21 mouse cellular contexts compared by ENCODE assay signal in genomic region chr5:120424657-120425056, GRCm38 (mm10). TPM values are rescaled to one million over a fixed set of nuclear protein-coding genes. Genes with fewer than 3 reads are reported as not detected.
DNase-seq lines count a peak whose midpoint lies in the region; ATAC-seq and TF ChIP-seq lines count a peak whose summit lies in the region.
"Had no signal": no experiment of that assay in that cellular context is flagged by ENCODE, and none has a peak within 500 bp of the region (broad histone marks: within the 10 kb centered on the region; RNA-seq: fewer than 3 reads in every experiment).

No protein-coding gene starts in this region.

- H3K9me3 ChIP-seq in forebrain, embryonic 11.5 days (ENCODE audit: control insufficient read depth, low read length) = no peaks in the 10 kb centered on the region
- H3K9me3 ChIP-seq in forebrain, postnatal 0 days (ENCODE audit: low read length) = no peaks in the 10 kb centered on the region
- no peaks in the 10 kb centered on the region for H3K9me3 ChIP-seq in hindbrain, postnatal 0 days (ENCODE audit: low read length)
- no peaks in the 10 kb centered on the region for H3K9me3 ChIP-seq in midbrain, postnatal 0 days (ENCODE audit: low read length)
- H3K9me3 ChIP-seq in kidney, embryonic 15.5 days (replicated peaks) = no peaks in the 10 kb centered on the region
- H3K9me3 ChIP-seq: intestine, embryonic 15.5 days; liver, embryonic 15.5 days had no signal

- TF ChIP-seq CTCF in forebrain, postnatal 0 days (IDR thresholded peaks at IDR 0.05; ENCODE audit: low read depth) = no peak
- TF ChIP-seq CTCF in hindbrain, postnatal 0 days (IDR thresholded peaks at IDR 0.05; ENCODE audit: low read depth) = no peak
- no peak for TF ChIP-seq CTCF in midbrain, postnatal 0 days (IDR thresholded peaks at IDR 0.05)

- H3K9ac ChIP-seq in forebrain, embryonic 11.5 days (ENCODE audit: low read length) = peak overlapping the region; percentile 41
- no peak overlapping the region for H3K9ac ChIP-seq in forebrain, postnatal 0 days
- peak overlapping the region; percentile 55 for H3K9ac ChIP-seq in hindbrain, postnatal 0 days (replicated peaks; ENCODE audit: low read length)
- peak overlapping the region; percentile 68 for H3K9ac ChIP-seq in midbrain, postnatal 0 days (replicated peaks; ENCODE audit: low read length, poor library complexity, severe bottlenecking)
- H3K9ac ChIP-seq in kidney, embryonic 15.5 days = no peak overlapping the region
- H3K9ac ChIP-seq: intestine, embryonic 15.5 days; liver, embryonic 15.5 days had no signal

- no peak for DNase-seq in forebrain, embryonic 11.5 days (ENCODE audit: low spot score)
- peak; percentile 52 for DNase-seq in forebrain, postnatal 0 days
- no peak for DNase-seq in hindbrain, postnatal 0 days (ENCODE audit: low spot score)
- no peak for DNase-seq in midbrain, postnatal 0 days (ENCODE audit: low spot score)
- no peak for DNase-seq in adipocyte (ENCODE audit: low spot score)
- no peak for DNase-seq in kidney, adult 18-20 months
- no peak for DNase-seq in frontal cortex, postnatal 25 days (ENCODE audit: low spot score in 2 of 2)
- DNase-seq: cerebellum, adult 9-11 months; right cerebral cortex, postnatal 25 days had no signal

- H3K36me3 ChIP-seq in forebrain, embryonic 11.5 days (ENCODE audit: control insufficient read depth, insufficient read depth, low read length) = no peaks in the 10 kb centered on the region
- H3K36me3 ChIP-seq in forebrain, postnatal 0 days (ENCODE audit: insufficient read depth) = no peaks in the 10 kb centered on the region
- no peaks in the 10 kb centered on the region for H3K36me3 ChIP-seq in hindbrain, postnatal 0 days (ENCODE audit: insufficient read depth, low read length)
- H3K36me3 ChIP-seq in midbrain, postnatal 0 days (ENCODE audit: insufficient read depth, low read length) = no peaks in the 10 kb centered on the region
- no peaks in the 10 kb centered on the region for H3K36me3 ChIP-seq in kidney, embryonic 15.5 days
- H3K36me3 ChIP-seq: intestine, embryonic 15.5 days; liver, embryonic 15.5 days had no signal

- peak overlapping the region; percentile 40; the same call in 1 of the 2 replicates for H3K4me2 ChIP-seq in forebrain, embryonic 11.5 days (ENCODE audit: low read depth, low read length, severe bottlenecking)
- H3K4me2 ChIP-seq in forebrain, postnatal 0 days (ENCODE audit: low read depth) = no peak overlapping the region
- peak overlapping the region; percentile 51 for H3K4me2 ChIP-seq in hindbrain, postnatal 0 days (ENCODE audit: low read depth, low read length)
- H3K4me2 ChIP-seq in midbrain, postnatal 0 days (ENCODE audit: low read depth, low read length, poor library complexity, severe bottlenecking) = peak overlapping the region; percentile 57
- H3K4me2 ChIP-seq in kidney, embryonic 15.5 days = no peak overlapping the region
- H3K4me2 ChIP-seq: intestine, embryonic 15.5 days; liver, embryonic 15.5 days had no signal

- H3K27me3 ChIP-seq in forebrain, embryonic 11.5 days (ENCODE audit: control insufficient read depth, insufficient read depth, low read length) = peaks cover 58% of the 10 kb centered on the region
- peaks cover 63% of the 10 kb centered on the region for H3K27me3 ChIP-seq in forebrain, postnatal 0 days (ENCODE audit: insufficient read depth, low read length)
- H3K27me3 ChIP-seq in hindbrain, postnatal 0 days (ENCODE audit: insufficient read depth, low read length) = peaks cover 44% of the 10 kb centered on the region
- H3K27me3 ChIP-seq in midbrain, postnatal 0 days (ENCODE audit: insufficient read depth, low read length) = peaks cover 41% of the 10 kb centered on the region
- peaks cover 98% of the 10 kb centered on the region for H3K27me3 ChIP-seq in kidney, embryonic 15.5 days

- peaks cover 9% of the 10 kb centered on the region; the same call in 1 of the 2 replicates for H3K4me1 ChIP-seq in forebrain, embryonic 11.5 days (replicated peaks; ENCODE audit: control insufficient read depth, insufficient read depth, low read length)
- H3K4me1 ChIP-seq in forebrain, postnatal 0 days (ENCODE audit: insufficient read depth) = no peaks in the 10 kb centered on the region
- H3K4me1 ChIP-seq in hindbrain, postnatal 0 days (ENCODE audit: insufficient read depth, low read length) = no peaks in the 10 kb centered on the region
- H3K4me1 ChIP-seq in midbrain, postnatal 0 days (ENCODE audit: insufficient read depth, low read length) = no peaks in the 10 kb centered on the region
- peaks cover 9% of the 10 kb centered on the region; the same call in 1 of the 2 replicates for H3K4me1 ChIP-seq in kidney, embryonic 15.5 days
- H3K4me1 ChIP-seq: intestine, embryonic 15.5 days; liver, embryonic 15.5 days had no signal

- peak overlapping the region; percentile 0; the same call in 1 of the 2 replicates for H3K4me3 ChIP-seq in forebrain, embryonic 11.5 days (ENCODE audit: low read depth, low read length)
- no peak overlapping the region for H3K4me3 ChIP-seq in forebrain, postnatal 0 days (ENCODE audit: low read depth, low read length)
- peak overlapping the region; percentile 30 for H3K4me3 ChIP-seq in hindbrain, postnatal 0 days (ENCODE audit: low read length)
- peak overlapping the region; percentile 32 for H3K4me3 ChIP-seq in midbrain, postnatal 0 days (ENCODE audit: low read depth, low read length)
- no peak overlapping the region for H3K4me3 ChIP-seq in kidney, embryonic 15.5 days (replicated peaks)
- H3K4me3 ChIP-seq: intestine, embryonic 15.5 days; liver, embryonic 15.5 days; myocyte had no signal

- ATAC-seq in forebrain, embryonic 11.5 days (replicated peaks; ENCODE audit: low FRiP score) = no peak
- ATAC-seq in forebrain, postnatal 0 days = no peak
- no peak for ATAC-seq in hindbrain, postnatal 0 days
- ATAC-seq in midbrain, postnatal 0 days (ENCODE audit: low FRiP score) = no peak
- ATAC-seq in kidney, embryonic 15.5 days (replicated peaks; ENCODE audit: low FRiP score) = no peak
- ATAC-seq: intestine, embryonic 15.5 days had no signal

- under 1% methylated on average over 11 of the region's 11 CpGs for WGBS in forebrain, embryonic 11.5 days
- WGBS in forebrain, postnatal 0 days = 1% methylated on average over 11 of the region's 11 CpGs
- WGBS in hindbrain, postnatal 0 days = under 1% methylated on average over 11 of the region's 11 CpGs
- 2% methylated on average over 11 of the region's 11 CpGs for WGBS in midbrain, postnatal 0 days
- under 1% methylated on average over 11 of the region's 11 CpGs for WGBS in kidney, embryonic 15.5 days

- H3K27ac ChIP-seq in forebrain, embryonic 11.5 days (ENCODE audit: low read depth, low read length) = no peak overlapping the region
- no peak overlapping the region for H3K27ac ChIP-seq in forebrain, postnatal 0 days (ENCODE audit: low read depth, low read length)
- H3K27ac ChIP-seq in hindbrain, postnatal 0 days = peak overlapping the region; percentile 82
- peak overlapping the region; percentile 85 for H3K27ac ChIP-seq in midbrain, postnatal 0 days (ENCODE audit: low read depth, low read length)
- H3K27ac ChIP-seq in kidney, embryonic 15.5 days = no peak overlapping the region
- H3K27ac ChIP-seq: intestine, embryonic 15.5 days; kidney, postnatal 0 days; liver, embryonic 15.5 days; stomach, postnatal 0 days had no signal

RNA-seq across cellular contexts. Expression of gene Lhx5, which starts 6.8 kb away (rescaled TPM):
- polyA plus RNA-seq in forebrain, embryonic 11.5 days (2014; fragmentation: Nextera tagmentation; extraction: Ambion mirVana) = 22.7 and 25.2 TPM in 2 replicates
- 4.6 and 5.4 TPM in 2 replicates for total RNA-seq in forebrain, postnatal 0 days (2014; rRNA removed)
- 1.4 and 3.7 TPM in 2 replicates for polyA plus RNA-seq in forebrain, postnatal 0 days (2015; fragmentation: Nextera tagmentation; extraction: Ambion mirVana)
- total RNA-seq in hindbrain, postnatal 0 days (2014; rRNA removed) = 26.2 and 31.0 TPM in 2 replicates
- 14.0 and 15.2 TPM in 2 replicates for polyA plus RNA-seq in hindbrain, postnatal 0 days (2015; fragmentation: Nextera tagmentation; extraction: Ambion mirVana)
- 27.0 and 30.3 TPM in 2 replicates for total RNA-seq in midbrain, postnatal 0 days (2014; rRNA removed)
- polyA plus RNA-seq in midbrain, postnatal 0 days (2015; fragmentation: Nextera tagmentation; extraction: Ambion mirVana) = 13.9 and 14.7 TPM in 2 replicates
- polyA plus RNA-seq in kidney, embryonic 15.5 days (2015; fragmentation: Nextera tagmentation; extraction: Ambion mirVana) = not detected in 2 replicates
- total RNA-seq: adrenal gland, postnatal 36 days; gastrocnemius, postnatal 36 days; layer of hippocampus, adult 18-20 months; megakaryocyte, adult 5-6 weeks had no signal
- polyA plus RNA-seq: heart, postnatal 0 days; intestine, embryonic 15.5 days; kidney, postnatal 0 days; liver, embryonic 15.5 days; lung, postnatal 0 days; myocyte had no signal

RNA-seq across cellular contexts. Expression of gene Sdsl, which starts 48.0 kb away (rescaled TPM):
- polyA plus RNA-seq in forebrain, embryonic 11.5 days (2014; fragmentation: Nextera tagmentation; extraction: Ambion mirVana) = 4.5 and 6.0 TPM in 2 replicates
- 1.3 and 3.0 TPM in 2 replicates for total RNA-seq in forebrain, postnatal 0 days (2014; rRNA removed)
- polyA plus RNA-seq in forebrain, postnatal 0 days (2015; fragmentation: Nextera tagmentation; extraction: Ambion mirVana) = 2.3 and 3.1 TPM in 2 replicates
- total RNA-seq in hindbrain, postnatal 0 days (2014; rRNA removed) = 4.6 and 6.0 TPM in 2 replicates
- 7.8 and 8.1 TPM in 2 replicates for polyA plus RNA-seq in hindbrain, postnatal 0 days (2015; fragmentation: Nextera tagmentation; extraction: Ambion mirVana)
- 3.4 and 4.4 TPM in 2 replicates for total RNA-seq in midbrain, postnatal 0 days (2014; rRNA removed)
- polyA plus RNA-seq in midbrain, postnatal 0 days (2015; fragmentation: Nextera tagmentation; extraction: Ambion mirVana) = 5.8 and 6.0 TPM in 2 replicates
- 11.2 and 14.4 TPM in 2 replicates for polyA plus RNA-seq in kidney, embryonic 15.5 days (2015; fragmentation: Nextera tagmentation; extraction: Ambion mirVana)

RNA-seq across cellular contexts. Expression of gene Sds, which starts 51.7 kb away (rescaled TPM):
- not detected in 2 replicates for polyA plus RNA-seq in forebrain, embryonic 11.5 days (2014; fragmentation: Nextera tagmentation; extraction: Ambion mirVana)
- not detected in 2 replicates for total RNA-seq in forebrain, postnatal 0 days (2014; rRNA removed)
- not detected in 2 replicates for polyA plus RNA-seq in forebrain, postnatal 0 days (2015; fragmentation: Nextera tagmentation; extraction: Ambion mirVana)
- total RNA-seq in hindbrain, postnatal 0 days (2014; rRNA removed) = 0.50 TPM in 1 of 2 replicates, not detected in the other
- 0.20 and 0.59 TPM in 2 replicates for polyA plus RNA-seq in hindbrain, postnatal 0 days (2015; fragmentation: Nextera tagmentation; extraction: Ambion mirVana)
- total RNA-seq in midbrain, postnatal 0 days (2014; rRNA removed) = not detected in 2 replicates
- polyA plus RNA-seq in midbrain, postnatal 0 days (2015; fragmentation: Nextera tagmentation; extraction: Ambion mirVana) = 0.17 and 0.23 TPM in 2 replicates
- not detected in 2 replicates for polyA plus RNA-seq in kidney, embryonic 15.5 days (2015; fragmentation: Nextera tagmentation; extraction: Ambion mirVana)
- total RNA-seq: megakaryocyte, adult 5-6 weeks had no signal
- polyA plus RNA-seq: heart, postnatal 0 days; intestine, embryonic 15.5 days; kidney, postnatal 0 days; lung, postnatal 0 days; myocyte; stomach, postnatal 0 days had no signal

Comparison
In these comparisons a context has a peak if more than half of its experiments do, and no peak if none do; other contexts are left out.
1. H3K4me2 ChIP-seq: peak in forebrain, embryonic 11.5 days (single experiment), hindbrain, postnatal 0 days (single experiment) and midbrain, postnatal 0 days (single experiment); none in forebrain, postnatal 0 days (single experiment) and kidney, embryonic 15.5 days (single experiment).
2. H3K4me3 ChIP-seq: peak in forebrain, embryonic 11.5 days (single experiment), hindbrain, postnatal 0 days (single experiment) and midbrain, postnatal 0 days (single experiment); none in forebrain, postnatal 0 days (single experiment) and kidney, embryonic 15.5 days (single experiment).
3. H3K9ac ChIP-seq: peak in forebrain, embryonic 11.5 days (single experiment), hindbrain, postnatal 0 days (single experiment) and midbrain, postnatal 0 days (single experiment); none in forebrain, postnatal 0 days (single experiment) and kidney, embryonic 15.5 days (single experiment).
4. H3K27ac ChIP-seq: peak in hindbrain, postnatal 0 days (single experiment) and midbrain, postnatal 0 days (single experiment); none in forebrain, embryonic 11.5 days (single experiment), forebrain, postnatal 0 days (single experiment) and kidney, embryonic 15.5 days (single experiment).